Mouse (Mus musculus): ENCODE measurements around the gene Pik3r2.

The Pik3r2 gene

GRCm38 (mm10) chr8:70800648-70801047 is 24.1 kb upstream of the Pik3r2 start:
- DNase-seq, result no peak

- peak; percentile 56 for DNase-seq
Observed at GRCm38 (mm10) chr8:70798281-70798680, 21.8 kb upstream of the Pik3r2 start.

- peak; percentile 93 for DNase-seq
Observed at GRCm38 (mm10) chr8:70797081-70798070, 20.9 kb upstream of the Pik3r2 start.

- DNase-seq, result no peak
Observed at GRCm38 (mm10) chr8:70796403-70797080, 20.0 kb upstream of the Pik3r2 start.

- no peak for DNase-seq
Observed at GRCm38 (mm10) chr8:70795370-70795769, 18.9 kb upstream of the Pik3r2 start.

- no peak for DNase-seq
Observed at GRCm38 (mm10) chr8:70794215-70794614, 17.7 kb upstream of the Pik3r2 start.

GRCm38 (mm10) chr8:70792700-70793099 is 16.2 kb upstream of the Pik3r2 start:
- peak; percentile 93 for DNase-seq

- peak; percentile 98 for DNase-seq
Observed at GRCm38 (mm10) chr8:70791975-70792691, 15.6 kb upstream of the Pik3r2 start.

- DNase-seq, result peak; percentile 69
Observed at GRCm38 (mm10) chr8:70791294-70791701, 14.8 kb upstream of the Pik3r2 start.

- no peak for DNase-seq
Observed at GRCm38 (mm10) chr8:70790846-70791245, 14.3 kb upstream of the Pik3r2 start.

- DNase-seq, result no peak
Observed at GRCm38 (mm10) chr8:70789046-70789445, 12.5 kb upstream of the Pik3r2 start.

GRCm38 (mm10) chr8:70787941-70788667 is 11.6 kb upstream of the Pik3r2 start:
- DNase-seq, result peak; percentile 68

- no peak for DNase-seq
Observed at GRCm38 (mm10) chr8:70787051-70787445, 10.5 kb upstream of the Pik3r2 start.

- DNase-seq, result no peak
Observed at GRCm38 (mm10) chr8:70786291-70787050, 10.0 kb upstream of the Pik3r2 start.

GRCm38 (mm10) chr8:70780093-70780492 is 3.6 kb upstream of the Pik3r2 start:
- DNase-seq, result no peak

- no peak for DNase-seq
Observed at GRCm38 (mm10) chr8:70775851-70776495, 540 bp downstream of the Pik3r2 start.

- no peak for DNase-seq
Observed at GRCm38 (mm10) chr8:70775227-70775626, 1.3 kb downstream of the Pik3r2 start.

GRCm38 (mm10) chr8:70774740-70775139 is 1.8 kb downstream of the Pik3r2 start:
- no peak for DNase-seq

GRCm38 (mm10) chr8:70773833-70774232 is 2.7 kb downstream of the Pik3r2 start:
- DNase-seq, result peak; percentile 88

- no peak for DNase-seq
Observed at GRCm38 (mm10) chr8:70773410-70773809, 3.1 kb downstream of the Pik3r2 start.

- no peak for DNase-seq
Observed at GRCm38 (mm10) chr8:70772890-70773289, 3.6 kb downstream of the Pik3r2 start.
